Mouse (Mus musculus) frontal cortex, postnatal 25 days (tissue): Measurements from ENCODE around the gene Opcml.

Experiments used
- DNase-seq, 2 experiments: peaks; one replicate each; pipeline ENCODE4 v3.0.0; 2022; ENCODE audit warnings: low spot score in 2 of 2

Opcml gene

GRCm38 (mm10) chr9:28432159-28432558 is 641.6 kb downstream of the Opcml start:
- no peak for DNase-seq

GRCm38 (mm10) chr9:28438752-28439151 is 648.2 kb downstream of the Opcml start:
- DNase-seq: no peak

- DNase-seq: no peak
Measured at GRCm38 (mm10) chr9:28439433-28440191, 649.0 kb downstream of the Opcml start.

- DNase-seq: no peak
Measured at GRCm38 (mm10) chr9:28440192-28440795, 649.7 kb downstream of the Opcml start.

DNA sequence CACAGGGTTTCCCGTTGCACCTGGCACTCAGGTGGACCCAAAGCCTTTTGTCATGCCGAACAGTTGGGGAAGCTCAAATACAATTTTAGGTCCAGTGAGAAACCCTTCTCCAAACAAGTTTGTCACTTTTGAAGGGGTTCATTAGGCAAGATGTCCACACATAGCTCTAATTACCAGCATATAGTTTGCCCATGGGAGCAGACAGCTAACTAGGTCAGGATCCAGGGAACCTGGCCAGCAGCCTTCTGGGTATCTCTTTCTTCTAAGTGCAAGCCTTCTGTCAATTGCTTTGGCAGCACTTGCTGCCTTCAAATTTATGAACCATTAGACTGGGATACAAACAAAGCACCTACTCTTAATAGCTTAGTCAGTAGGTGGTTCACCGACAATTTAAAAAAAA is 653.9 kb downstream of the Opcml start:
- DNase-seq: no peak

GRCm38 (mm10) chr9:28444972-28445371 is 654.4 kb downstream of the Opcml start:
- DNase-seq: no peak

DNA sequence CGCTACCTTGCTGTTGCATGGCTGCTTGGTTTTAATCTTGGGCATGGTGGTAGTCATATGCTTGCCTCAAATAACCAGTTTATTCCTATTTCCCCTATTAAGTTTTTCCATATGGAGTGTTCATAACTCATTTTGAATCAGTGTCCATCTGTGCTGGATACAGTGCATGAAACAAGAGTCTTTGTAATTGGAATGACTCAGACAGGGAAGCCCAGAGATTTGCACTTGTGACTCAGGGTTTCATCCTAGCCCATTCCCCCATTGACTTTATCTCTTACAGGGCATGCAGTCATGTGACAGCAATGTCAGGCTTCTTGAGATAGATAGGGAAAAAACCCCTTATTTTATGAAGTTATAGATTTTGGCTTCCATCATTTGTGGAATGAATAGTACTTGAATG is 655.3 kb downstream of the Opcml start:
- no peak for DNase-seq

DNA sequence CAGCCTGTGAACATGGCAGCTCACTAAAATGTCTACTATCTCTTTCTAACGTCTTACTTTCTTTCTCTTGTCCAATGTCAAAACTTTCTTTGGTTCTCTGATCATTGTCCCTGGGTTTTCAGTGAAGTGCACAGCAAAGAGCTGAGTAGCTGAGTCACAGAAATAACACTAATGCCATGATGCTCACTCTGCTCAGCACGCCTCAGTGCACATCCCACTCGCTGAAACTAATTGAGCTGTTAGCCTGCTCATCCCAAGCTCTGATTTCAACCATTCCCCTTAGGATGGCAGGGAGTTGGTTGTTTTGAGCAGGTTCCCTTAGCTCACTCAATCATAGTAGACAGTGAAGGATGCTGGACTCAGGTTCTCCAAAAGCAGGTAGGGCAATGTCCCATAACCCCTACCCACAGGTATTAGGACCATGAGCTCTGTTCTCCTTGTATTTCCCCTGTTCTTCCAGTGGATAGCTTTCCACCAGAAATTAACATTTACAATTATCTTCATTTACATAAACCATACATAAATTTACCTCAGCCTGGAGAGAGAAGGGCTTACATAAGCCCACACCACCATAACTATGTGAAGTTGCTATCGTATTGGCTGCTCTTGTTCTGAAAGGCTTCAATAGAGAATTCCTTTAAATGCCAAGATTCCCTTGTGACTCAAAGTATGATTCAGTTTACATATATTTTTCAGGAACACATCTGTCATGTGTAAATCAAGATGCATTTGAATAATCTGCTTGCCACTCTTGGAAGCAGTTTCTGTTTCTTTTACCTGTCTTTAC is 655.9 kb downstream of the Opcml start:
- DNase-seq: no peak

- no peak for DNase-seq
Measured at GRCm38 (mm10) chr9:28452509-28452908, 661.9 kb downstream of the Opcml start.

DNA sequence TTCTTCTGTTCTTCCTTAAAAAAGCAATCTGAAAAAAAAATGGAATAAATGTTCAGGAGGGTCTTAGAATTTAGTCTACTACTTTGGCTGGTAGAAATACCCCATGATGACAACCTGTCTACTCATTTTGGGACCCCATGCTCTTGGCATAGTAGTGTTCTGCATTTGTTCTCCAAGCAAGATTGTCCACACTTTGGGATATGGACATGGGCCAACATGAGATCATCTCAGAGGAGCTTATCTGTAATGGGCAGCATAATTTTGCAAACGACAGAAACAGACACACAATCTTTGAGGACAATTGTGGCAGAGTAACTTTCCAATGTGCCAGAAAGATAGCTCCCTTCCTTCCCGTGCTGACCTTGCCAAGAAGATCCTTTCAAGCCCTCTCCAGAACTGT is 662.5 kb downstream of the Opcml start:
- DNase-seq: no peak

DNA sequence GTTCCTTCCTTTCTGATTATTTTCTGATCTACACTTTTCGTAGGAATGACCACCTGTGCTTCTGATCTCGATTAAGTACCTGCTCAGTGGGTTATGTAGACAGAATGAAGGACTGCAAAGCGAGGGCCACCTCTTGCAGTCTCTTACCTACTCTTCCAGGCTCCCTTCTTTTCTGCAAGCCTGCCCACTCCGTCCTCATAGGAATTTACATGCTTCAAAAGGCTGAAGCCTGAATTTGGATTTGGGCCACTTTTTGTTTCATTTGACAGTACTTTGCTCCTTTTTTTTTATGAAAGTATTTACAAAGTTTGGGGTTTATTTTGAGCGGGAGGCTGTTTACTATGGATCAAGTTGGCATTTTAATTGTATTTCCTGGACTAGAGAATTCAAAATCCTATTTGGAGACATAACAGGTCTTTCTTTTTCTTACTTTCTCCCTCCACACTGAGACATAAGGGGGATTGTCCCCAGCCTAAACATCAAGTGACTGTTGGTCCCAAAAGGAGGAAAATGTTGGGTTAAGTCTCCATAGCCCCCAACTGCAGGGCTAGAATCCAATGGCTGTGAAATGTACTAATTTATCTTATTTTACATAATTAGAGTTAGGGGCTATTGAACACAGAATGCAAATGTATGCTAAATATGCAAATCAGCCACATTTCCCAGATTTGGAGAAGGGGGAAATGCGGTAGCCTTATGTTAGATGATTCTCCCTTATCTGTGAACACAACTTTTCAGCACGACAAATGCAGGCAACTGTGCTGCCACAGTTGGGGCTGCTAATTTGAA is 667.6 kb downstream of the Opcml start:
- no peak for DNase-seq

- DNase-seq: no peak
Measured at GRCm38 (mm10) chr9:28463622-28464021, 673.0 kb downstream of the Opcml start.

DNA sequence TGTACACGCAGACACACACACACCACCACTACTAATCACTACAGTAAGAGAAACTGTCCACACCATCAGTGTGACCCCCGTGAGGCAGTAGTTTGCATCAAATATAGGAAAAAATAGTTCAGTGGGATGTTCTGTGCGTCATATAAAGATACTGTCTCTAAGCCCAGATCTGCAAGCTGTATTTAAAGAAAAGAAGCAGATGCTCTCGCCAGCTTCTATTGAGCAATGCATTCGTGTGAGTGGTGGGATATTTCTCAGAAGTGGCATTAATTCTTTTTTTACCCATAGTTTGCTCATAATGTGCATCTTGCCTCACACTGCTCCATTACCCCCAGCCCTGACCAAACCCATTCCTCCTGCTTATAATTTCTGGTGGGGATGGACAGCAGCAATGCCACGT is 678.8 kb downstream of the Opcml start:
- DNase-seq: no peak

DNA sequence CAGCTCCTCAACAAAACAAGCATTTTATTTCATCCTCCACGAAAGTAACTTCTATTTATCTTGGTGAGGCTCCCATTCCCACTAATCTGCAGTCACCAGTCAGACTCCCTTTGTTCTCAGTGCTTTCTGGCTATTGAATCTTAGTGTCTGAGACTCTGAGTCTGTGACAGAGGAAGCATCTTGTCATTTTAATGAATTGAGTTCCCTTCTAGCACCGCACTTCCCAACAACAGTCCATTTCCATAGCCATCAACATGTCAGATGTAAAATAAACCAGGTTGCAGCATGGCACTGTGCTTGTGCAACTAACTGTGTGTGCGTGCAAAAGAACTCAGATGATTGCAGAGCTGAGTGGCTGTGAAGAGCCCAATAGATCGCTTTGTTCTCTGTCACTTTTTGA is 680.9 kb downstream of the Opcml start:
- no peak for DNase-seq

DNA sequence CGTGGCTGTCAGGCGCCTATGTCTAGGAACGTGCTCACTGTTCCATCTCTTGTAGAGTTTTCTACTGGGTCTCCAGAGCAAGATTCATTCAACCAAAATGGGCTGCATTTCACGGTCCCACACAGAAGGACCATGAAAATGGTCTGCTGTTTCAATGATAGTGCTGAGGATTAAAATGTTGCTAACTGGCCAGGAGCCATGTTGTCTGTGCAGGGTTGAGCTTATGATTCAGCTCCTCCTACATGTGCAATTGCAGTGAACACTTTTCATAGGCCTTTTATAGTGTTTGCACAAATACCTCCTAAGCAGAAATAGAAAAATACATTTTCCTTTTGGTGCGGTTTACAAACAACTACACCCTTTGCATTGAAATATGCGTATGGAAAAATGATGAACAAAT is 684.0 kb downstream of the Opcml start:
- DNase-seq: no peak

DNA sequence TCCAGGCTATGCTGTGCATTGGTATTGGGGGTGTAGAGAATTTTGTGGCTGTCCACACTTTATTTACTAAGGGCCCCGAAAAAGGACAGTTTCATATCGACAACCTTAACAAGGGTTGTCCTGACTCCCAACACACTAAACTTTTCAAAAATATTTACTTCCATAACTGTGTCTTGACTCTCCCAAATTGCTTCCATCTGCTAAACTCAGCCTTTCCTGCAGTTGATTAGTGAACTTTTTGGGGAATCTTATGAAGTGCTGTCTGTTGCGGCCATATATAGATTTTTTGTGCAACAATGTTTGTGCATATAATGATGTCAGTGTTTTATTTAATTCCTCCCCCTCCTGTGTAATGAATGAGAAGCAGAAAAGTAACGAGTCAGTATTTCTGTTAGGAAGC is 690.7 kb downstream of the Opcml start:
- no peak for DNase-seq

DNA sequence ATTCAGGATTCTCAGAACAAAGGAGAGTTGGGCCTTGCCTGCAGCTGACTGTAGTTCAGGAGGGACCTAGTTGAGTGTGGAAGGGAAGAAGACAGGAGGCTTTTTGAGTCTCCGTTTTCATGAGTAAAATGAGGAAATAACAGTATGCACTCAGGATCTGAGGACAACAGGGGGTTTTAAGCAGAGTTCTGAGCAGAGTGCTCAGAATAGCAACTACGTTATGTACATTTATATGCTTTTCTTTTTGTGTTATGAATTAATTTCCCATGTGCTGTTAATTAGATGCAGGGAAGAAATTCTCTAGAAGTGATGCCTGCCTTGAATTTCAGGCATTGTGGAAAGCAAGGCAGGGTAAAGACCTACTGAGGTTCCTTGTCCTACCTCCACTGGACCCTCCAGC is 697.9 kb downstream of the Opcml start:
- DNase-seq: no peak

DNA sequence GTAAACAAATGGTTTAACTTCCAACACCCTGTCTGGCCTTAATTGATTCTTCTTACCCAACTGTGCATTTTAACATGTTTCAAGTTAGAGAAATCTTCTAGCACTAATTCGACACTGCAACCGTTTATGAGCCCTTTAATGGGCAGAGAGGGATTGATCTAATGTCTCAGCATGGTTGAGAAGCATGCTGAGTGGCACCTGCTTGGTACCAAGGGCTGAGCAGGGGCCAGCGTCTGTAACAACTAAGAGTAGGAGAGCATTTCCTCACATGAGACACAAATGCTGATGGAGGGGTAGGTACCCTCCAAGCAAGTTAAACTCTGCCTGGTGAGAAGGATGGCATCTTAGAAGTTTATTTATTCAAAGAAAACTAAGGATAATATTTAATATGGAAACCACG is 699.3 kb downstream of the Opcml start:
- no peak for DNase-seq

GRCm38 (mm10) chr9:28490410-28490809 is 699.8 kb downstream of the Opcml start:
- no peak for DNase-seq

- no peak for DNase-seq
Measured at GRCm38 (mm10) chr9:28499841-28500794, 709.5 kb downstream of the Opcml start.

DNA sequence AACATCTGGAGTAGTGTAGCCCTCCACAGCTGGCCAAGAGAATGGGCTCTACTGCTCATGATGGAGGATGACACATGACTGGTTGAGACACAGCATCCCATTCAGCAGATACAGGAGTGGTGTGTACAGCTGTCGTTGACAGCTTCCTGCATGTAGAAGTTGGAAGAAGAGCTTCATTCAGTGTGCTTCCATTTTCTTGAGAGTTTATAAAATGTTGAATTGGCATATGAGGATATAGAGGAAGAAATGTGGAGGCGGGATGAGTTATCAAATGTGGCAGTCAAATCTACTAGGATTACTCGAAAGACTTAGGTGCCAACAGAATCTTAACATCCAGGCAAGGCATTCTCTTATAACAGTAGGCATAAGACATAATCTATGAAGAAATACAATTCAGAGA is 723.3 kb downstream of the Opcml start:
- no peak for DNase-seq
